Mouse (Mus musculus): Measurements from ENCODE around the gene Tmem53.
"Not testable (repeated sequence)": the region's sequence is repeated elsewhere in the genome, so short reads cannot be mapped to it uniquely, and the experiment has no call there.

DNA sequence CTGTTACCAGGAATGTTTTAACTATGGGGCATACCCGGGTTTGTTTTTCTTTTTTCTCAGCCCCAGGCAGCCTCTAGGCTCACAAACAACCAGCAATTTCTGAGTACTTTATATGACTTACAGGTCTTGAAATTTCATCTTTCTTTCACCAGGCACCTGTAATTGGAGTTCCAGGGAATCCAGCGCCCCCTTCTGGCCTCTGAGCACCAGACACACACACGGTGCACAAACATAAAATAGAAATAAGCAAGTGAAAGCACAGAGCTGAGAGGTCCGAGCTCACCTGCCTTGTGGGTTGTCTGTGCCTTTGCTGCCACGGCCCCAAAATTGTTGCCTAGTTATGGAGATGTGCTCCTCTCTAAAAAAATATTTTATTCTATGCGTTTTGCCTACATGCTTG lies 8.2 kb downstream of the Tmem53 start:
- peak; percentile 70 for TF ChIP-seq CTCF (conservative IDR thresholded peaks at IDR 0.05; ENCODE audit: low read length)
- not testable (repeated sequence) for TF ChIP-seq NANOG (IDR thresholded peaks at IDR 0.05; ENCODE audit: borderline replicate concordance, low read length)
